Mouse (Mus musculus): Measurements from ENCODE around the gene Adamtsl4. TPM values are rescaled to one million over a fixed set of nuclear protein-coding genes. Genes with fewer than 3 reads are reported as not detected.

The Adamtsl4 gene
- polyA plus RNA-seq (2016; fragmentation: Nextera tagmentation; extraction: Ambion mirVana) = 1.3 and 1.5 TPM in 2 replicates

DNA sequence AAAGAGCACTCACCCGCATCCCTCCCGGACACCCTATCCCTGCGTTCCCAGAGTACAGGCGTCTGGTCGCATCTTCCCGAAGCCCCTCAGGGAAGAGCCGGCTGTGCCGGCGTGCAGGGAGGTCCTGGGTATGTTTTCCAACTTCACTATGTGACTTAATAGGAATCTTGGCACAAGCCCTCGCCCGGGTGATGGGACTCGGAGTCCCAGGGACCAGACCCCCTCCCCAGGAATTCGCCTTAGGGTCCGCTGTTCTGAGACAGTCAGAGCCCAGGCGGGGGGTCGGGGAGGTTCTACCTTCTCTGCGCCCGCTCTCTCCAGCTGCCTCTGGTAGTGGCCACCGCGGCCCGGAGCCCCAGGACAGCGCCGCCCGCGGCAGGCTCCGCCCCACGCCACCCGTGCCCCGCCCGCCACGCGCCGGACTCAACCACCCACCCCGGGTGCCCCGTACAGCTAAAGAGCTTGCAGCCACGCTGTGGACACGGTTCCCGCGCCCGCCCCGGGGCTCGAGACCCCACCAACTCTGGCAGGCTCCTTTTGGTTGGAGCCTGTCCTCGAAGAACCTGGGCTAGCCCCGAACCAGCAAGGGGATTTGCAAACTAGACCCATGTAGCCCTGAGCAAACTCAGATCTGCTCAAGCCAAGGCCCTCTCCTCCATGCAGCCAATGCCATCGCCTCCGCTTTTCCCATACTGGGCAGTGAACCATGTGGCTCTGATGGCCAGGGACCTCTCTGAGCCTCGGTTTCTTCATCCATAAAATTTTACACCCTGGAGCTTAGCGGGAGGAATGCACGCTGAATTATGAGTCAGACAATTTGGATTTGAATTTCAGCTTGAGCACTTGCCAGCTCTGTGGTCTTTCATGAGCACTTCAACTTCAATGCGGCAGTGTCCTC lies at the start of gene Adamtsl4:
TSS of gene Adamtsl4 (minus strand) at position 394 of the 898 bp plus-strand sequence.
- H3K27me3 ChIP-seq = peaks cover 26% of the 10 kb centered on the region
- H3K27ac ChIP-seq (replicated peaks) = no peak within 1 kb of the TSS
- WGBS = 5% methylated on average over 50 of the region's 50 CpGs
- peak within 1 kb of the TSS; percentile 37; the same call in 1 of the 2 replicates for H3K9ac ChIP-seq (replicated peaks)
- H3K36me3 ChIP-seq = no peaks in the 10 kb centered on the region
- peak within 1 kb of the TSS; percentile 40 for H3K4me3 ChIP-seq
- peaks cover 21% of the 10 kb centered on the region for H3K4me1 ChIP-seq
- peak; percentile 67 for ATAC-seq (ENCODE audit: low FRiP score, low read depth)
- H3K4me2 ChIP-seq (replicated peaks) = peak within 1 kb of the TSS; percentile 62
- no peaks in the 10 kb centered on the region for H3K9me3 ChIP-seq

DNA sequence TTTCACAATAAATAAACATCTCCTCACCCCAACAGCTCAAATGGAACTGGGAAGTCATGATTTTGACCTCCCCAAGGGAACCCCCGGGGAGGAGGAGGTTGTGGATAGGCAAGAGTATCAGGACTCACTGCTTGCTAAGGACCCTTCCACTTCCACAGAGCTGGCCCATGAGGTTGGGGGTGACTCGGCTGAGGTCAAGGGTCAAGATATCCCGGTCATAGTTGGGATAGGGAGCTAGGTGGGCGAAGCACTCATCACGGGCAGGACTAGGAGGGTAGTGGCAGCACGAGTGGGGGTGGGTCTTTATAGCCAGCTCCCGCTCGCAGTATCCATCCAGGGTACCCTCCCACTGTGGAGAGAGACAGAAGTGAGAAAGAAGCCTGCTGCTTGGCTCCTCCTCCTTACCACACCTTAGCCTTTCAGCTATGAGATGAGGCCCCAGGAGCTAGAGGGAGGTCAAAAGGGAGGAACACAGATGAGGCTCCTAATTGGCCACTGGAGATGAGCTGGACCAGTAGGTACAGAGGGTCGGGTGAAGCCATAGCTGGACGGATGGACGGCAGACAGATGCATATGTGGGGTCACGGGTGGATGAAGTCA lies 47.5 kb upstream of the Adamtsl4 start:
- no peaks in the 10 kb centered on the region for H3K27me3 ChIP-seq
- 89% methylated on average over 12 of the region's 12 CpGs for WGBS
- no peak overlapping the region for H3K4me3 ChIP-seq
- no peaks in the 10 kb centered on the region for H3K9me3 ChIP-seq
- no peak overlapping the region for H3K4me2 ChIP-seq (replicated peaks)
- H3K36me3 ChIP-seq = peaks cover 51% of the 10 kb centered on the region
- no peaks in the 10 kb centered on the region for H3K4me1 ChIP-seq
- no peak overlapping the region for H3K9ac ChIP-seq (replicated peaks)
- no peak overlapping the region for H3K27ac ChIP-seq (replicated peaks)
- ATAC-seq (ENCODE audit: low FRiP score, low read depth) = no peak

DNA sequence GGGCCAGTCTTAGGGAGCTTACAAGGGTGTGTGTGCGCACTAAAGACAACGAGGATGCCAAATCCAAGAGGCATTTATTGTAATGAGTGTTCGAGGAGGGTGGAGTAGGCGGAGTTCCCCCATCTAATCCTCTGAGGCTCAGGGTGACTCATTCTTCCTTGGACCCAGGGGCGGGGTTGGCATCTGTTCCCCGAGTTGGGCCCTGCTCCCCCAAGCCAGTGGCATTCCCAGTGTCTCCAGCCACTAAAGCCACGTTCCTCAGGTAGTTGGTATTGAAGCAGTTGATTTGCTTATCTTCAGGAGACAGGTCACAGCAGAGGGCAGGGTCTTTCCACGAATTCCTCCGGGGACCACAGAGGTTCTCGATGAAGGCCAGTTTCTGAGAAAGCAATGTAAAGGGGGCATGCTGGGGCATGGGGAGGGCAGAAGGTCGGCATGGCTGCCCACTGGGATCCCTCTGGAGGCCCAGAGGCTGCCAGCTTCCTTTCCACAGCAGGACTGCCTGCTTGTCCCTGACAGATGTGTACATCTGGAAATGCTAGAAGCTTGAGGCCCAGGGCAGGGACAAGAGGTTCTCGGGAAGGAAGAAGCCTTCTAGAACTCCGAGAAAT lies 46.5 kb upstream of the Adamtsl4 start:
- no peak overlapping the region for H3K27ac ChIP-seq (replicated peaks)
- H3K27me3 ChIP-seq = no peaks in the 10 kb centered on the region
- H3K4me3 ChIP-seq = no peak overlapping the region
- no peaks in the 10 kb centered on the region for H3K4me1 ChIP-seq
- WGBS = 73% methylated on average over 13 of the region's 13 CpGs
- H3K36me3 ChIP-seq = peaks cover 41% of the 10 kb centered on the region
- no peak overlapping the region for H3K9ac ChIP-seq (replicated peaks)
- no peak for ATAC-seq (ENCODE audit: low FRiP score, low read depth)
- H3K9me3 ChIP-seq = no peaks in the 10 kb centered on the region
- no peak overlapping the region for H3K4me2 ChIP-seq (replicated peaks)

DNA sequence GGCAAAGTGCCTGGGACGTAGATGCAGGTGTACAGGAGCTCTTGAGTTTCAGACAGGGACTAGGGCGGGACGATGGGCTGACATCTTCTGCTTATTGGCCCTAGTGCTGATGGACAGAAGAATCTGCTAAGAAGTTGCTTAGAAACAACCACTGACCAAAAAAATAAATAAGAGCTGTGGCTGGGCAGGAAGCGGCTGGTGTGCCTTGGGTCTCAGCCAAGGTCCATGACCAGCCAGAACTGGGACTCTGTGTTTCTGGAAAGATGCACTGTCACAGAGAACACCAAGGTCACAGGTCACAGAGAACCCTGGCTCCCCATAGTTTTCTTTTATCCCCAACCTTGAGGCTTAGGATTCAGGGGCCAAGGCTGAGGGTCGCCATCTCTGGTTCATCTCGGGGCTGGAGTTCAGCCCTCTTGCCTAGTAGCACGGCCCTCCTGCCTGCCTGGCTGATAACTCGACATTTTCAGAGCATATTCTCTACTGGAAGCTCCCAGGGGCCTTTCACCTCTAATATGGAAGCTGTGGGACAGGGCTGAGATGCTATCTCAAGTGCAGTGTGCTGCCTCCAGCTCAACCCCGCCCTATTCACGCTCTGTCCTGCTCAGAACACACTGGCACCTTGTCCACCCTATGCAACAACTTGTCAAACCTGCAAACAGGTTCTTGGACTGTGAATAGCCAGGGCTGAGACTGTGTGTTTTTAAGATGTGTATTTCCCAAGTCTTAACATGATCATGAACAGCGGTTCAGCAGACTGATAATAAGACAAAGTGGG lies 45.2 kb upstream of the Adamtsl4 start:
- no peaks in the 10 kb centered on the region for H3K9me3 ChIP-seq
- no peak overlapping the region for H3K4me3 ChIP-seq
- H3K4me1 ChIP-seq = no peaks in the 10 kb centered on the region
- H3K4me2 ChIP-seq (replicated peaks) = no peak overlapping the region
- no peak overlapping the region for H3K9ac ChIP-seq (replicated peaks)
- WGBS = 79% methylated on average over 11 of the region's 11 CpGs
- H3K27ac ChIP-seq (replicated peaks) = no peak overlapping the region
- peaks cover 36% of the 10 kb centered on the region for H3K36me3 ChIP-seq
- H3K27me3 ChIP-seq = no peaks in the 10 kb centered on the region
- ATAC-seq (ENCODE audit: low FRiP score, low read depth) = no peak

DNA sequence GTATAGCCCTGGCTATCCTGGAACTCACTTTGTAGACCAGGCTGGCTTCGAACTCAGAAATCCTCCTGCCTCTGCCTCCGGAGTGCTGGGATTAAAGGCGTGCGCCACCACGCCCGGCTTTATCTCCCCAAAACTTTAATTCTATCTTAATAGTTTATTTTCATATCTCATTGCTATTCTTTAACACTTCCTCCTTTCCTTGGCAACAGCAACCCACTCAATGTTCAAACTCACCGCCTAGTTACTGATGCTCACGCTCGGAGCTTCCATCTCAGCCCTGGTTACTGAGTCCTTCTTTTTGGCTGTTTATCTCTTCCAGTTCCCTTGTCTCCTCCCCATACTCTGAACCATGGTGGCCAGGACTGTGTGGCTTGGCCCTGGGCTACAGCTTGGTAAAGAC lies 44.6 kb upstream of the Adamtsl4 start:
- Histone ChIP-seq H3K9ac (replicated peaks) (no peak overlapping the region), H3K36me3 (peaks cover 33% of the 10 kb centered on the region), H3K4me3 (no peak overlapping the region), H3K27ac (replicated peaks) (no peak overlapping the region), H3K4me2 (replicated peaks) (no peak overlapping the region), H3K4me1 (no peaks in the 10 kb centered on the region), H3K9me3 (no peaks in the 10 kb centered on the region), H3K27me3 (no peaks in the 10 kb centered on the region)
- no peak for ATAC-seq (ENCODE audit: low FRiP score, low read depth)
- 96% methylated on average over 9 of the region's 9 CpGs for WGBS

DNA sequence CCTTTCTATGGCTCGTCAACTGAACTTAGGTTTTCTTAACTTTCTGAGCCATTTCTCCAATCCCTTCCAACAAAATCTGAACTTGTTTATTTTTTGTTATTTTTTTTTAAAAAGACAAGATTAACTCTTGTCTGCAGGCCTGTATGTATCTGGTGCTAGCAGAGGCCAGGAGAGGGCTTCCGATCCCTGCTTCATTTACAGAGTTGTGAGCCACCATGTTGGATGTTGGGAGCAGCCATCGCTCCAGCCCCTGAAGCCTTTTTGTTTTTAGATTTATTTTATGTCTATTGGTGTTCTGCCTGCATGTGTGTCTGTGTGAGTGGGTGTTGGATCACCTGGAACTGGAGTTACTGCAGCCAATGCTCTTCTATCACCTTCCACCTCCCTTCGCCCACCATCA lies 44.1 kb upstream of the Adamtsl4 start:
- Histone ChIP-seq H3K9ac (replicated peaks) (no peak overlapping the region), H3K9me3 (no peaks in the 10 kb centered on the region), H3K4me3 (no peak overlapping the region), H3K27ac (replicated peaks) (no peak overlapping the region), H3K27me3 (no peaks in the 10 kb centered on the region), H3K36me3 (peaks cover 32% of the 10 kb centered on the region), H3K4me2 (replicated peaks) (no peak overlapping the region), H3K4me1 (no peaks in the 10 kb centered on the region)
- WGBS = 91% methylated on average over 4 of the region's 4 CpGs
- no peak for ATAC-seq (ENCODE audit: low FRiP score, low read depth)

DNA sequence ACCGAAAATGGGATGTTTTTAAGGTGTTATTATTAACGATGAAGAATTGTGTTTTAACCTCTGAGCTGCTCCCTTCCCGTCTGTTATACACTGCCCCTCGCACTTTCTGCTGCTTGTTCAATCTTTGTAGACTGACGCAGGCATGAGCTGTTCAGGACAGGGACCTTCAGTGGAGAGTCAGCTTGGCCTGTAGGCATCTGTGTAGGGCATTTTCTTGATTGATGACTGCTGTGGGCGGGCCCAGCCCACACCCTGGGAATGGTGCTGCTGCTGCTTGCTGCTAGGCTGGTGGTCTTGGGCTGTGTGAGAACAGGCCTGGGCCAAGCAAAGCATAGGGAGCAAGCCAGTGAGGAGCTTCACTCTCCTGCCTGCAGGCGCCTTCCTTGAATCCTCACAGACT lies 42.7 kb upstream of the Adamtsl4 start:
- H3K27ac ChIP-seq (replicated peaks) = no peak overlapping the region
- no peaks in the 10 kb centered on the region for H3K27me3 ChIP-seq
- no peaks in the 10 kb centered on the region for H3K4me1 ChIP-seq
- no peak for ATAC-seq (ENCODE audit: low FRiP score, low read depth)
- H3K4me2 ChIP-seq (replicated peaks) = no peak overlapping the region
- H3K9me3 ChIP-seq = no peaks in the 10 kb centered on the region
- no peak overlapping the region for H3K9ac ChIP-seq (replicated peaks)
- H3K36me3 ChIP-seq = peaks cover 20% of the 10 kb centered on the region
- no peak overlapping the region for H3K4me3 ChIP-seq
- WGBS = 88% methylated on average over 7 of the region's 7 CpGs

DNA sequence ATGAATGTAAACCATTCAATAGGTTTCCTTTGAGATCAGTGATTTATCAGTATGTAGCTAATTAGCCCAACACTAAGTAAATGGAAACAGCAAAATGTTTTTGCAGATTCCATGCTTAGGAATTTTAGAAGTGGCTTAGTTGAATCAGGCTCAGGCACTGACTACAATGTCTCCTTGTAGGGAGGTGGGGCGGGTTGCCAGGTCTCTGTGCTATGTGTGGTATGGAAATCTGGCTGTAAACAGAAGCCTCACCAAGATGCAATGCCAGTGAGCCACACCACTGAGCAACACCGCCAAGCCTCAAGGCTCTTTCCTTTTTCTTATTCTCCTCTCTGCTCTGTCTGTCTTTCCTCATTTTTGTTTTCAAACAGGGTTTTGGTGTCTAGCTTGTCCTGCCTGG lies 41.2 kb upstream of the Adamtsl4 start:
- Histone ChIP-seq H3K9ac (replicated peaks) (no peak overlapping the region), H3K4me3 (no peak overlapping the region), H3K9me3 (no peaks in the 10 kb centered on the region), H3K36me3 (peaks cover 4% of the 10 kb centered on the region; the same call in 1 of the 2 replicates), H3K27ac (replicated peaks) (no peak overlapping the region), H3K4me1 (no peaks in the 10 kb centered on the region), H3K4me2 (replicated peaks) (no peak overlapping the region), H3K27me3 (no peaks in the 10 kb centered on the region)
- ATAC-seq (ENCODE audit: low FRiP score, low read depth) = no peak
- 73% methylated on average over 2 of the region's 2 CpGs for WGBS

DNA sequence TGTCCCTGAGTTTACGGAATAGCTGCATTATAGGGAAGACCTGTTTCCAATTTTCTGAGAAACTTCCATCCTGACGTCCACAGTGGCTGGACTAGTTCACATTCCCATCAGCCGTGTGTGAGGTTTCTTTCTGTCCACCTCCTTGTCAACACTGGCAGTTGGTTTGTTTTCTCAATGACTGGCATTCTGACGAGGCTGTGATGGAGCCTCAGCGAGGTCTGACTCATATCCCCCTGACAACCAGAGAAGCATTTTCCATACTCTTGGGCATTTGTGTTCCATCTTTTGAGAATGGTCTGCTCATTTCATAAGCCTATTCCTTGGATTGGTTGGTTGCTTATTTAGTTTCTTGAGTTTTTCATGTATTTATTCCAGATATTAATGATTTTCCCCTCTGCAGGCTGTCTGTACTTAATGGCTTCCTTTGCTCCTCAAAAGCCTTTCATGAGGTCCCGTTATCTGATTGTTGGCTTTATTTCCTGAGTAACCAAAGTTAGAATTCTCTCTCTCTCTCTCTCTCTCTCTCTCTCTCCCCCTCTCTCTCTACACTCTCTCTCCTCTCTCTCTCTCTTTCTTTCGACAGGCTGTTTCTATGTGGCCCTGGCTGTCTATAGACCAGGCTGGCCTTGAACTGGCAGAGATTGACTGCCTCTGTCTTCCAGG lies 39.1 kb upstream of the Adamtsl4 start:
- no peaks in the 10 kb centered on the region for H3K36me3 ChIP-seq
- H3K4me2 ChIP-seq (replicated peaks) = no peak overlapping the region
- no peak overlapping the region for H3K4me3 ChIP-seq
- no peak for ATAC-seq (ENCODE audit: low FRiP score, low read depth)
- WGBS = 74% methylated on average over 7 of the region's 7 CpGs
- no peaks in the 10 kb centered on the region for H3K9me3 ChIP-seq
- H3K9ac ChIP-seq (replicated peaks) = no peak overlapping the region
- no peaks in the 10 kb centered on the region for H3K27me3 ChIP-seq
- no peaks in the 10 kb centered on the region for H3K4me1 ChIP-seq
- no peak overlapping the region for H3K27ac ChIP-seq (replicated peaks)

DNA sequence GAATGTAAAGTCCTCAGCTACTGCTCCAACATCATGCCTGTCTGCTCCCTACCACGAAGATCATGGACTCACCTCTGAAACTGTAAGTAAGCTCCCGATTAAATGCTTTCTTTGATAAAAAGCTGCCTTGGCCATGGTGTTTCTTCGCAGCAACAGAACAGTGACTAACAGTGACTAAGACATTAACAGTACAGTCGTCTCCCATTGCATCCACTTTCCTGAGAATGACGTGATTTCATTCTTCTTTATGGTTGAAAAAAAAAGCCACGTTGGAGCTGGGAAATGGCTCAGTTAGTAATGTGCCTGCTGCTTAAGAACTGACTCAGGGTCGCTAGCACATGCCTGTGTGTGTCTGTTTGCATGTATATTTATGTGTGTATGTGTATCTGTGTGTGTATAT lies 38.1 kb upstream of the Adamtsl4 start:
- Histone ChIP-seq H3K27me3 (no peaks in the 10 kb centered on the region), H3K36me3 (no peaks in the 10 kb centered on the region), H3K4me1 (no peaks in the 10 kb centered on the region), H3K4me3 (no peak overlapping the region), H3K9me3 (no peaks in the 10 kb centered on the region), H3K27ac (replicated peaks) (no peak overlapping the region), H3K4me2 (replicated peaks) (no peak overlapping the region), H3K9ac (replicated peaks) (no peak overlapping the region)
- 85% methylated on average over 7 of the region's 7 CpGs for WGBS
- ATAC-seq (ENCODE audit: low FRiP score, low read depth) = no peak

DNA sequence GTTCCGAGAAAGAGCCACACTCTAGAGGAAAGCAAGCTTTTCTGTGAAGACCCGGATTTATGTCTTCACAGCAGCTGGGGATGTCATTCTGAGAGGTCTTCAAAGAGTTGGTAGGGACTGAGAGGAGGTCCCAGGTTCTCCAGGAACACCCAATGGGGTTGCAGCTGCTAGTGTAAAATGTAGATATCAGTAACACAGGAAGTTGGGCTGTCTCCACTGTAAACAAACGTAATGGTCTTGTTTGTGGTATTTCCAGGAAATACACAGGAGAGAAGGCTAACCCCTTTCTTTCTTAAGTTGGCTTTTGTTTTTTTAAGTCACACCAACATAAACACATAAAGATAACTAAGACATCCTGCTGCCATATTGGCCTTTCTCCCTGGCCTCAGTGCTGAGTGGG lies 34.7 kb upstream of the Adamtsl4 start:
- Histone ChIP-seq H3K36me3 (no peaks in the 10 kb centered on the region), H3K9me3 (no peaks in the 10 kb centered on the region), H3K4me2 (replicated peaks) (no peak overlapping the region), H3K4me3 (no peak overlapping the region), H3K27me3 (no peaks in the 10 kb centered on the region), H3K9ac (replicated peaks) (no peak overlapping the region), H3K4me1 (no peaks in the 10 kb centered on the region), H3K27ac (replicated peaks) (no peak overlapping the region)
- no peak for ATAC-seq (ENCODE audit: low FRiP score, low read depth)
- 86% methylated on average over 3 of the region's 3 CpGs for WGBS
